In genomic region chr5:23762531-23762930, GRCm38 (mm10) we compare ENCODE assay signal across 30 mouse cellular contexts.
"Had no signal": no experiment of that assay in that cellular context is flagged by ENCODE, and none has a peak within 500 bp of the region (broad histone marks: within the 10 kb centered on the region; RNA-seq: fewer than 3 reads in every experiment).

No protein-coding gene starts in this region.

- DNase-seq: heart, postnatal 10 days; heart, postnatal 14 days; heart, postnatal 36 days; heart, postnatal 4 days; kidney, adult 11 months; kidney, adult 18-20 months; kidney, adult 2 months; kidney, adult 8-10 months; kidney, adult 9 months; kidney, postnatal 10 days; kidney, postnatal 14 days; kidney, postnatal 25 days; kidney, postnatal 36 days; kidney, postnatal 4 days; layer of hippocampus, adult 9-11 months; layer of hippocampus, postnatal 36 days had no signal

- H3K4me3 ChIP-seq: heart, embryonic 10.5 days; heart, embryonic 12.5 days; heart, embryonic 13.5 days; heart, embryonic 15.5 days; hindbrain, embryonic 10.5 days; hindbrain, embryonic 12.5 days; hindbrain, embryonic 13.5 days; hindbrain, embryonic 15.5 days; intestine, embryonic 15.5 days; kidney, embryonic 15.5 days; layer of hippocampus, adult 2 months had no signal

- H3K27ac ChIP-seq: heart, embryonic 10.5 days; heart, embryonic 13.5 days; heart, embryonic 15.5 days; hindbrain, embryonic 10.5 days; hindbrain, embryonic 12.5 days; hindbrain, embryonic 13.5 days; hindbrain, embryonic 14.5 days; hindbrain, embryonic 15.5 days; hindbrain, postnatal 0 days; intestine, embryonic 15.5 days; kidney, embryonic 15.5 days; kidney, postnatal 0 days; layer of hippocampus, adult 2 months had no signal
